Mouse (Mus musculus) fat pad, adult 2 months (tissue): ENCODE results near the gene Dync1i2.

Experiments
- DNase-seq: peaks from one replicate; pipeline ENCODE4 v3.0.0-alpha.2; 2011; ENCODE audit warnings: low read depth, low spot score; ENCODE audit errors: extremely low read depth

Dync1i2 gene

GRCm38 (mm10) chr2:71211591-71212359 is at the start of gene Dync1i2:
Gene Dync1i2, plus strand, starts transcription at chr2:71211706.
- DNase-seq = peak; percentile 67

GRCm38 (mm10) chr2:71162831-71163621 is 48.5 kb upstream of the Dync1i2 start:
- no peak for DNase-seq

GRCm38 (mm10) chr2:71167211-71167610 is 44.3 kb upstream of the Dync1i2 start:
- DNase-seq = no peak

- DNase-seq = no peak
Measured at GRCm38 (mm10) chr2:71168461-71169021, 43.0 kb upstream of the Dync1i2 start.

GRCm38 (mm10) chr2:71173031-71173430 is 38.5 kb upstream of the Dync1i2 start:
- no peak for DNase-seq

GRCm38 (mm10) chr2:71176329-71177249 is 34.9 kb upstream of the Dync1i2 start:
- no peak for DNase-seq

- no peak for DNase-seq
Measured at GRCm38 (mm10) chr2:71177250-71177615, 34.3 kb upstream of the Dync1i2 start.

GRCm38 (mm10) chr2:71177760-71178159 is 33.7 kb upstream of the Dync1i2 start:
- DNase-seq = no peak

- no peak for DNase-seq
Measured at GRCm38 (mm10) chr2:71179716-71180115, 31.8 kb upstream of the Dync1i2 start.

- no peak for DNase-seq
Measured at GRCm38 (mm10) chr2:71180566-71181217, 30.8 kb upstream of the Dync1i2 start.

GRCm38 (mm10) chr2:71187950-71188349 is 23.6 kb upstream of the Dync1i2 start:
- DNase-seq = no peak

GRCm38 (mm10) chr2:71188861-71189260 is 22.6 kb upstream of the Dync1i2 start:
- DNase-seq = no peak

- DNase-seq = no peak
Measured at GRCm38 (mm10) chr2:71191391-71192194, 19.9 kb upstream of the Dync1i2 start.

GRCm38 (mm10) chr2:71192195-71192807 is 19.2 kb upstream of the Dync1i2 start:
- DNase-seq = no peak

- no peak for DNase-seq
Measured at GRCm38 (mm10) chr2:71194137-71194960, 17.2 kb upstream of the Dync1i2 start.

- DNase-seq = no peak
Measured at GRCm38 (mm10) chr2:71196947-71197346, 14.6 kb upstream of the Dync1i2 start.

- DNase-seq = no peak
Measured at GRCm38 (mm10) chr2:71198907-71199306, 12.6 kb upstream of the Dync1i2 start.

- DNase-seq = no peak
Measured at GRCm38 (mm10) chr2:71200485-71200884, 11.0 kb upstream of the Dync1i2 start.
